Mouse (Mus musculus) CH12.LX (cell line): Measurements from ENCODE around the gene Shld1. TPM values are rescaled to one million over a fixed set of nuclear protein-coding genes. Genes with fewer than 3 reads are reported as not detected.

Source experiments
- DNase-seq: peaks from one replicate; pipeline ENCODE4 v3.0.0-alpha.2; 2013; ENCODE audit errors: extremely low read depth
- H3K27ac ChIP-seq: 2 replicates; pipeline ENCODE4 v1.5.1; 2012; ENCODE audit warnings: low read depth, mild to moderate bottlenecking, control low read depth, moderate library complexity; ENCODE audit not compliant: insufficient read depth
- H3K27me3 ChIP-seq: replicated peaks from 2 replicates; pipeline ENCODE3; 2012; ENCODE audit warnings: inconsistent platforms
- H3K36me3 ChIP-seq, 2 experiments: replicated peaks in 1 of 2; 2 replicates each; pipeline versions ENCODE3 to v1.6.1; 2012; ENCODE audit warnings: inconsistent platforms in 1 of 2, low read length in 1 of 2, mild to moderate bottlenecking in 1 of 2, mixed read lengths in 1 of 2, moderate library complexity in 1 of 2; ENCODE audit not compliant: control insufficient read depth in 1 of 2, insufficient read depth in 1 of 2
- H3K4me1 ChIP-seq, 2 experiments: 2 replicates each; pipeline ENCODE4 v1.6.1; 2012; ENCODE audit warnings: inconsistent platforms in 1 of 2, moderate library complexity in 1 of 2; ENCODE audit not compliant: insufficient read depth in 2 of 2, control insufficient read depth in 1 of 2
- H3K4me2 ChIP-seq: 2 replicates; pipeline ENCODE4 v1.6.1; 2012; ENCODE audit warnings: low read depth, mild to moderate bottlenecking, control low read depth; ENCODE audit not compliant: poor library complexity, insufficient read depth, severe bottlenecking
- H3K4me3 ChIP-seq, 3 experiments: fragments of 150-350 bp in 1 of 3; sonication (generic) in 1 of 3; replicated peaks in 1 of 3; 2 replicates each; pipeline versions ENCODE3 to v1.5.1; 2011 to 2012; ENCODE audit warnings: low read depth in 2 of 3, low read length in 2 of 3, mild to moderate bottlenecking in 2 of 3, moderate library complexity in 2 of 3, control low read depth in 1 of 3, improper control_type of control experiment in 1 of 3, inconsistent platforms in 1 of 3, mixed read lengths in 1 of 3; ENCODE audit not compliant: poor library complexity in 1 of 3
- H3K79me2 ChIP-seq: replicated peaks from 2 replicates; pipeline ENCODE4 v1.6.1; 2012; ENCODE audit warnings: mild to moderate bottlenecking, moderate library complexity; ENCODE audit not compliant: control insufficient read depth, poor library complexity, insufficient read depth, severe bottlenecking; ENCODE audit errors: extremely low read depth
- H3K9ac ChIP-seq: 2 replicates; pipeline ENCODE4 v1.6.1; 2012; ENCODE audit warnings: low read depth, mild to moderate bottlenecking, control low read depth, moderate library complexity; ENCODE audit not compliant: insufficient read depth
- H3K9me3 ChIP-seq: replicated peaks from 2 replicates; pipeline ENCODE3; 2012; ENCODE audit warnings: low read length, inconsistent platforms, mixed read lengths
- CHD2 ChIP-seq: IDR thresholded peaks from 2 replicates; pipeline ENCODE4 v1.6.1; 2011; ENCODE audit warnings: low read length, improper control_type of control experiment
- CTCF ChIP-seq, 2 experiments: IDR thresholded peaks in 1 of 2; conservative IDR thresholded peaks in 1 of 2; 2 replicates each; pipeline ENCODE4 v1.5.1; 2011 to 2012; ENCODE audit warnings: low read depth in 2 of 2, low read length in 2 of 2, improper control_type of control experiment in 1 of 2, inconsistent platforms in 1 of 2, mild to moderate bottlenecking in 1 of 2, moderate library complexity in 1 of 2
- E2F4 ChIP-seq: IDR thresholded peaks from 2 replicates; pipeline ENCODE4 v1.6.1; 2011; ENCODE audit warnings: low read depth, low read length, improper control_type of control experiment; ENCODE audit not compliant: insufficient replicate concordance
- ELF1 ChIP-seq: IDR thresholded peaks from 2 replicates; pipeline ENCODE4 v1.6.1; 2014; ENCODE audit warnings: low read depth, mild to moderate bottlenecking, inconsistent platforms, low read length, improper control_type of control experiment
- GABPA ChIP-seq: IDR thresholded peaks from 2 replicates; pipeline ENCODE4 v1.6.1; 2012; ENCODE audit warnings: low read depth, low read length, improper control_type of control experiment, inconsistent platforms; ENCODE audit not compliant: insufficient replicate concordance
- HCFC1 ChIP-seq: IDR thresholded peaks from 2 replicates; pipeline ENCODE4 v1.6.1; 2012; ENCODE audit warnings: low read depth, mild to moderate bottlenecking, inconsistent platforms, low read length, improper control_type of control experiment
- IRF4 ChIP-seq: IDR thresholded peaks from 2 replicates; pipeline ENCODE4 v1.6.1; 2014; ENCODE audit warnings: low read depth, mild to moderate bottlenecking, inconsistent platforms, low read length, improper control_type of control experiment
- JUN ChIP-seq: IDR thresholded peaks from 2 replicates; pipeline ENCODE4 v1.6.1; 2011; ENCODE audit warnings: low read depth, mild to moderate bottlenecking, low read length, improper control_type of control experiment, moderate library complexity; ENCODE audit not compliant: insufficient read depth
- JUND ChIP-seq: conservative IDR thresholded peaks from 2 replicates; pipeline ENCODE4 v1.6.1; 2011; ENCODE audit warnings: low read depth, low read length, improper control_type of control experiment
- KAT2A ChIP-seq: IDR thresholded peaks from 2 replicates; pipeline ENCODE4 v1.6.1; 2012; ENCODE audit warnings: low read length, improper control_type of control experiment, inconsistent platforms; ENCODE audit not compliant: insufficient replicate concordance
- MAFK ChIP-seq: IDR thresholded peaks from 2 replicates; pipeline ENCODE4 v1.6.1; 2011; ENCODE audit warnings: low read length, improper control_type of control experiment; ENCODE audit not compliant: insufficient replicate concordance
- MAX ChIP-seq: IDR thresholded peaks from 2 replicates; pipeline ENCODE4 v1.6.1; 2011; ENCODE audit warnings: low read length, improper control_type of control experiment
- MAZ ChIP-seq: IDR thresholded peaks from 2 replicates; pipeline ENCODE4 v1.6.1; 2012; ENCODE audit warnings: low read depth, mild to moderate bottlenecking, inconsistent platforms, low read length, improper control_type of control experiment, moderate library complexity
- MEF2A ChIP-seq: IDR thresholded peaks from 2 replicates; pipeline ENCODE4 v1.6.1; 2014; ENCODE audit warnings: low read depth, mild to moderate bottlenecking, inconsistent platforms, low read length, improper control_type of control experiment, borderline replicate concordance
- MXI1 ChIP-seq: IDR thresholded peaks from 2 replicates; pipeline ENCODE4 v1.6.1; 2011; ENCODE audit warnings: mild to moderate bottlenecking, low read depth, low read length, improper control_type of control experiment
- MYC ChIP-seq: IDR thresholded peaks from 2 replicates; pipeline ENCODE4 v1.6.1; 2011; ENCODE audit warnings: low read depth, mild to moderate bottlenecking, improper control_type of control experiment, low read length
- NELFE ChIP-seq: IDR thresholded peaks from 2 replicates; pipeline ENCODE4 v1.6.1; 2011; ENCODE audit warnings: low read depth, low read length, improper control_type of control experiment
- NRF1 ChIP-seq: IDR thresholded peaks from 2 replicates; pipeline ENCODE4 v1.6.1; 2014; ENCODE audit warnings: low read depth, mild to moderate bottlenecking, inconsistent platforms, low read length, improper control_type of control experiment, moderate library complexity
- PAX5 ChIP-seq: IDR thresholded peaks from 2 replicates; pipeline ENCODE4 v1.6.1; 2012; ENCODE audit warnings: low read length, inconsistent platforms, mixed read lengths
- POLR2A ChIP-seq: IDR thresholded peaks from 2 replicates; pipeline ENCODE4 v1.6.1; 2011; ENCODE audit warnings: low read depth, mild to moderate bottlenecking, improper control_type of control experiment, low read length
- POLR2AphosphoS2 ChIP-seq: IDR thresholded peaks from 2 replicates; pipeline ENCODE4 v1.6.1; 2011; ENCODE audit warnings: low read depth, low read length, improper control_type of control experiment
- RCOR1 ChIP-seq: conservative IDR thresholded peaks from 2 replicates; pipeline ENCODE4 v1.6.1; 2012; ENCODE audit warnings: low read depth, mild to moderate bottlenecking, inconsistent platforms, low read length, improper control_type of control experiment
- SMC3 ChIP-seq: IDR thresholded peaks from 2 replicates; pipeline ENCODE4 v1.6.1; 2011; ENCODE audit warnings: low read depth, low read length, improper control_type of control experiment
- TBP ChIP-seq: conservative IDR thresholded peaks from 2 replicates; pipeline ENCODE4 v1.6.1; 2011; ENCODE audit warnings: low read depth, low read length, improper control_type of control experiment
- TCF12 ChIP-seq: IDR thresholded peaks from 2 replicates; pipeline ENCODE4 v1.6.1; 2014; ENCODE audit warnings: low read depth, mild to moderate bottlenecking, inconsistent platforms, low read length, improper control_type of control experiment
- UBTF ChIP-seq: IDR thresholded peaks from 2 replicates; pipeline ENCODE4 v1.6.1; 2012; ENCODE audit warnings: low read depth, mild to moderate bottlenecking, inconsistent platforms, low read length, improper control_type of control experiment, moderate library complexity
- USF1 ChIP-seq: IDR thresholded peaks from 2 replicates; pipeline ENCODE4 v1.6.1; 2014; ENCODE audit warnings: low read depth, mild to moderate bottlenecking, inconsistent platforms, low read length, improper control_type of control experiment
- USF2 ChIP-seq: conservative IDR thresholded peaks from 2 replicates; pipeline ENCODE4 v1.6.1; 2011; ENCODE audit warnings: low read depth, low read length, improper control_type of control experiment
- ZC3H11A ChIP-seq: IDR thresholded peaks from 2 replicates; pipeline ENCODE4 v1.6.1; 2012; ENCODE audit warnings: low read depth, mild to moderate bottlenecking, inconsistent platforms, low read length, improper control_type of control experiment
- ZKSCAN1 ChIP-seq: IDR thresholded peaks from 2 replicates; pipeline ENCODE4 v1.6.1; 2012; ENCODE audit warnings: low read depth, inconsistent platforms, low read length, improper control_type of control experiment, borderline replicate concordance
- ZMIZ1 ChIP-seq: IDR thresholded peaks from 2 replicates; pipeline ENCODE4 v1.6.1; 2012; ENCODE audit warnings: low read depth, mild to moderate bottlenecking, inconsistent platforms, low read length, improper control_type of control experiment
- ZNF384 ChIP-seq: IDR thresholded peaks from 2 replicates; pipeline ENCODE4 v1.6.1; 2012; ENCODE audit warnings: low read depth, low read length, improper control_type of control experiment, inconsistent platforms
- dilution Hi-C: fragments of 300-500 bp; cut with MboI; formaldehyde crosslinking; loops from 2 replicates; pipeline ENCODE4 v1.14.3; 2020; ENCODE audit warnings: low sequenced_read_pairs; ENCODE audit not compliant: extremely low pct_unique_long_range_greater_than_20kb, extremely low pct_ligation_motif_present
- in situ Hi-C: fragments of 300-500 bp; cut with MboI; formaldehyde crosslinking; loops from 3 replicates; pipeline ENCODE4 v1.14.3; 2019; ENCODE audit warnings: low sequenced_read_pairs, low pct_ligation_motif_present, low pct_unique_long_range_greater_than_20kb, mixed read lengths
- polyA plus RNA-seq: library from polyadenylated mRNA; unstranded; fragments of >175 nt; gene quantifications from 2 replicates; pipeline ENCODE4 v1.2.1, GENCODE M21; 2012; ENCODE audit warnings: low read depth; ENCODE audit not compliant: insufficient read length
- total RNA-seq, 2 experiments: library from RNA; depleted of rRNA; stranded (reverse); fragments of 300-350 nt in 1 of 2; fragments of >200 nt in 1 of 2; gene quantifications; 2 replicates each; pipeline ENCODE4 v1.2.3; 2012 to 2014

Gene Shld1
- total and polyA plus RNA-seq, 3 experiments: 5.7 to 12.6 (median 9.3) TPM

DNA sequence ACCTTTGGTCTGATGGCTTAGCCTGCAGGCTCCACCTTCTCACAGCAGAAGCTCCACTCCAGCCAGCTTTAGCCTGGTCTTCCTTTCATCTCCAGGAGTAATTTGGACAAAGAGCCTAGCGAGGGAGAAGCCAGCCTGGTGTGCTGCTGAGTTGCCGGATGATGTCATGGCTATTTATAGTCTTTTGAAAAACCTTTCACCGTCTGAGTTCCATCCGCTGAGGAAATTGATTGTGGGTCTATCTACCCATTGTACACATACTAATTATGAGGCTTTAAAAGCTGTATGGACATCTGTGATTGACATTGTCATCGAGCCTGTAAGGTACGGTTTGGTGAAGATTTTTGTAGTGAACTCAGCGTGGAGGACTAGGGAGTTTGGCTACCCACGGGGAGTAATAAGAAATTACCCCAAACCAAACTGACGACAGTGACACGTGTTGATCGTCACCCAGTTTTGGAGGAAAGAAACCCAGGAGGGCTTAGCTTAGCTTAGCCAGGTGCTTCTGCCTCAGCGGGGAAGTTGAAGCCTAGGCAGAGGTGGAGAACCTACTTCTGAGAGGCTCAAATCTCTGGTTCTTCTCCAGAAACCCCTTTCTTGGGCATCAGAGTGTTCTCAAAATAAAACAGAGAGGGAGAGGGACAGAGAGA lies 28.8 kb downstream of the Shld1 start:
- peaks cover 0 to 2% of the 10 kb centered on the region in 2 experiments for H3K36me3 ChIP-seq
- DNase-seq: peak; percentile 44
- dilution Hi-C loops: no loop called here

DNA sequence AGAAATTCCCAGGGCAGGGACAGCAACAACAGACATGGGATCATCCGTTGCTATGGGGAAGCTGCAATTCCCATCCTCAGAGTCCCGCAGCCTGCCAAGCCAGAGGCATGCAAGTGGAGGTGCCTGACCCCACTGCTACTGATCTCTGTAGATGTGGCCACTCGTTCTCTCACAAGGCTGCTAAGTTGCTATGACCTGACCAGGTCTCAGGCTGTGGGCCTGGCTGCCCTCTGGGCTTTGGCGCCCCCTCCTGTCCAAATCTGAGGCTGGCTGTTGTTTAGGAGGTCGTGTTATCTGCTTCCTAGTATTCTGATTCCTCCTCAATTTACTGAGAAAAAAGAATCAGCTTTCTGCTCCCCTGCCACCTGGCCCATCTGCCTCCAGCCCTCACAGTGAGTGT lies 29.4 kb downstream of the Shld1 start:
- no peak overlapping the region for H3K4me3 ChIP-seq
- H3K27me3 ChIP-seq: no peaks in the 10 kb centered on the region
- no peak overlapping the region for H3K4me2 ChIP-seq
- no peak overlapping the region for H3K27ac ChIP-seq
- no peaks in the 10 kb centered on the region for H3K9me3 ChIP-seq
- dilution Hi-C loops: no loop called here
- H3K4me1 ChIP-seq: peaks cover 12 to 34% of the 10 kb centered on the region in 2 experiments
- DNase-seq: peak; percentile 65
- H3K9ac ChIP-seq: no peak overlapping the region
- H3K79me2 ChIP-seq: no peaks in the 10 kb centered on the region
- in situ Hi-C loops: loop anchor here (25.0 kb wide), 1 partner anchor 404 kb away; no protein-coding TSS in a partner anchor
- no peaks in the 10 kb centered on the region for H3K36me3 ChIP-seq
- 0 out of 2 replicates have a peak, but pooled peaks have one; percentile 46 for TF ChIP-seq MYC
- no peak for TF ChIP-seq HCFC1
- 0 out of 2 replicates have a peak, but pooled peaks have one; percentile 17 for TF ChIP-seq TCF12
- TF ChIP-seq PAX5: no peak
- TF ChIP-seq CHD2: no peak
- peak; percentile 81 for TF ChIP-seq ZC3H11A
- TF ChIP-seq POLR2AphosphoS2: no peak
- no peak for TF ChIP-seq JUN
- no peak for TF ChIP-seq ZKSCAN1
- no peak for TF ChIP-seq ZMIZ1
- TF ChIP-seq TBP: no peak
- peak; percentile 21; the same call in 1 of the 2 replicates for TF ChIP-seq NRF1
- TF ChIP-seq IRF4: 0 out of 2 replicates have a peak, but pooled peaks have one; percentile 40
- TF ChIP-seq USF2: no peak
- no peak for TF ChIP-seq KAT2A
- TF ChIP-seq NELFE: no peak; the same call in 1 of the 2 replicates
- no peak for TF ChIP-seq USF1
- TF ChIP-seq E2F4: no peak
- TF ChIP-seq GABPA: no peak
- peak; percentile 92 for TF ChIP-seq SMC3
- TF ChIP-seq MAFK: no peak
- TF ChIP-seq CTCF (conservative IDR thresholded peaks at IDR 0.05 in 1 of 2, IDR thresholded peaks at IDR 0.05 in 1 of 2; ENCODE audit: low read depth in 2 of 2, low read length in 2 of 2): peak; percentile 63 to 92; a peak in 3 of 4 replicates
- no peak for TF ChIP-seq POLR2A
- no peak for TF ChIP-seq RCOR1
- TF ChIP-seq ELF1: 0 out of 2 replicates have a peak, but pooled peaks have one; percentile 21

More for the DNA sequence above, 28.8 kb downstream of the Shld1 start:
- no peak overlapping the region for H3K27ac ChIP-seq
- in situ Hi-C loops: loop anchor here (25.0 kb wide), 1 partner anchor 403 kb away; no protein-coding TSS in a partner anchor
- TF ChIP-seq SMC3 (no peak), MAX (no peak), MYC (no peak), ZKSCAN1 (no peak), TCF12 (no peak), HCFC1 (no peak), RCOR1 (no peak), UBTF (no peak), MEF2A (peak; percentile 97), MAZ (no peak), PAX5 (no peak), CHD2 (no peak), ZNF384 (no peak), GABPA (no peak), JUN (peak; percentile 89), NRF1 (no peak), JUND (peak; percentile 79; the same call in 1 of the 2 replicates), MXI1 (0 out of 2 replicates have a peak, but pooled peaks have one; percentile 16)
- H3K4me1 ChIP-seq: peaks cover 9 to 32% of the 10 kb centered on the region in 2 experiments
- no peak overlapping the region for H3K4me3 ChIP-seq
- H3K9ac ChIP-seq: no peak overlapping the region
- 0 out of 2 replicates have a peak overlapping the region, but pooled peaks have one; percentile 12 for H3K4me2 ChIP-seq
- no peaks in the 10 kb centered on the region for H3K79me2 ChIP-seq
- no peaks in the 10 kb centered on the region for H3K27me3 ChIP-seq
- H3K9me3 ChIP-seq: peaks cover 2% of the 10 kb centered on the region
